Mouse (Mus musculus): Measurements from ENCODE around the gene Serpinb6b. TPM values are rescaled to one million over a fixed set of nuclear protein-coding genes. Genes with fewer than 3 reads are reported as not detected.

Serpinb6b gene
- total RNA-seq, 1 experiment: 2.5 TPM

- no peaks in the 10 kb centered on the region for H3K9me3 ChIP-seq (ENCODE audit: control insufficient read depth, insufficient read depth, low read depth, low read length)
- no peak overlapping the region for H3K9ac ChIP-seq (ENCODE audit: insufficient read depth, low read depth, low read length, poor library complexity, severe bottlenecking)
- TF ChIP-seq HCFC1 (IDR thresholded peaks at IDR 0.05; ENCODE audit: borderline replicate concordance, insufficient read depth, low read length) (no peak), ZNF384 (IDR thresholded peaks at IDR 0.05; ENCODE audit: low read depth, low read length) (no peak), CHD2 (IDR thresholded peaks at IDR 0.05; ENCODE audit: low read depth, low read length) (no peak), ZC3H11A (IDR thresholded peaks at IDR 0.05; ENCODE audit: borderline replicate concordance, low read depth, low read length) (no peak), MAFK (IDR thresholded peaks at IDR 0.05; ENCODE audit: insufficient read depth, low read depth, low read length) (no peak)
- H3K4me3 ChIP-seq (ENCODE audit: insufficient read depth in 1 of 2, low read depth in 1 of 2, low read length in 2 of 2, poor library complexity in 1 of 2, severe bottlenecking in 1 of 2): no peak overlapping the region
- H3K36me3 ChIP-seq (ENCODE audit: control insufficient read depth, insufficient read depth, low read length, poor library complexity, severe bottlenecking): no peaks in the 10 kb centered on the region
- no peaks in the 10 kb centered on the region for H3K4me1 ChIP-seq (ENCODE audit: control insufficient read depth in 2 of 2, insufficient read depth in 2 of 2, low read length in 2 of 2, poor library complexity in 1 of 2)
- in situ Hi-C loops (cut with MboI; ENCODE audit: low sequenced_read_pairs in 2 of 2, unreplicated experiment in 2 of 2): no loop called here
- H3K27ac ChIP-seq (ENCODE audit: insufficient read depth, low read depth, low read length, poor library complexity, severe bottlenecking): no peak overlapping the region
- no peak for DNase-seq (ENCODE audit: low read depth, low spot score)
These were observed 2.2 kb downstream of the Serpinb6b start for GRCm38 (mm10) chr13:32967233-32967632.

DNA sequence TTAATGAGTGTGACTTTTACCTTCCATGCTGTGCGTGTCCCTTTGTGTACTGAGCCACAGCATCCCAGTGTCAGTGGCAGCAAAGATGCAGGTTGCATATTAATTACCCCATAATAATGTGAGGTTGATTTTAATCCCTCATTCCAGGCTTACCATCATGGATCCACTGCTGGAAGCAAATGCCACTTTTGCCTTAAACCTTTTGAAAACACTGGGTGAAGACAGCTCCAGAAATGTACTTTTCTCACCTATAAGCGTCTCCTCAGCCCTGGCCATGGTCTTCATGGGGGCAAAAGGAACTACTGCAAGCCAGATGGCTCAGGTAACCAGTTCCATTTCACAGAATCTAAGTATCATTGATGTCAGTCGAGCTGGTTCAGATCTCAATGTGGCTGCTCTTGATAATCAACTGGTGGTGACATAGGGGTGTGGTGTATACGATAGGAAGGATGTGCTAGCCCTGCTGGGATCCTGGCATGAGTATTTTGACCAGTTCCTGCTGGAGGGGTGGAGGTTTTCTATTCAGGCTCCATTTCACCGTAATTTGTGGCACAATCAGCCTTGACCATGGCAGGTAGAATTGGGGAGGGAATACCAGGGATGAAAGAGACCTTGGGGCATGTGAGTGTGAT lies 3.5 kb downstream of the Serpinb6b start:
- no peak for DNase-seq (ENCODE audit: low read depth, low spot score)
- in situ Hi-C loops (cut with MboI; ENCODE audit: low sequenced_read_pairs in 2 of 2, unreplicated experiment in 2 of 2): no loop called here
- Histone ChIP-seq H3K4me3 (ENCODE audit: insufficient read depth in 1 of 2, low read depth in 1 of 2, low read length in 2 of 2, poor library complexity in 1 of 2, severe bottlenecking in 1 of 2) (no peak overlapping the region), H3K9me3 (ENCODE audit: control insufficient read depth, insufficient read depth, low read depth, low read length) (no peaks in the 10 kb centered on the region), H3K4me1 (ENCODE audit: control insufficient read depth in 2 of 2, insufficient read depth in 2 of 2, low read length in 2 of 2, poor library complexity in 1 of 2) (no peaks in the 10 kb centered on the region), H3K36me3 (ENCODE audit: control insufficient read depth, insufficient read depth, low read length, poor library complexity, severe bottlenecking) (no peaks in the 10 kb centered on the region), H3K27ac (ENCODE audit: insufficient read depth, low read depth, low read length, poor library complexity, severe bottlenecking) (no peak overlapping the region), H3K9ac (ENCODE audit: insufficient read depth, low read depth, low read length, poor library complexity, severe bottlenecking) (no peak overlapping the region)
- TF ChIP-seq ZC3H11A (IDR thresholded peaks at IDR 0.05; ENCODE audit: borderline replicate concordance, low read depth, low read length) (no peak), HCFC1 (IDR thresholded peaks at IDR 0.05; ENCODE audit: borderline replicate concordance, insufficient read depth, low read length) (no peak), ZNF384 (IDR thresholded peaks at IDR 0.05; ENCODE audit: low read depth, low read length) (no peak), CHD2 (IDR thresholded peaks at IDR 0.05; ENCODE audit: low read depth, low read length) (no peak), MAFK (IDR thresholded peaks at IDR 0.05; ENCODE audit: insufficient read depth, low read depth, low read length) (no peak)

DNA sequence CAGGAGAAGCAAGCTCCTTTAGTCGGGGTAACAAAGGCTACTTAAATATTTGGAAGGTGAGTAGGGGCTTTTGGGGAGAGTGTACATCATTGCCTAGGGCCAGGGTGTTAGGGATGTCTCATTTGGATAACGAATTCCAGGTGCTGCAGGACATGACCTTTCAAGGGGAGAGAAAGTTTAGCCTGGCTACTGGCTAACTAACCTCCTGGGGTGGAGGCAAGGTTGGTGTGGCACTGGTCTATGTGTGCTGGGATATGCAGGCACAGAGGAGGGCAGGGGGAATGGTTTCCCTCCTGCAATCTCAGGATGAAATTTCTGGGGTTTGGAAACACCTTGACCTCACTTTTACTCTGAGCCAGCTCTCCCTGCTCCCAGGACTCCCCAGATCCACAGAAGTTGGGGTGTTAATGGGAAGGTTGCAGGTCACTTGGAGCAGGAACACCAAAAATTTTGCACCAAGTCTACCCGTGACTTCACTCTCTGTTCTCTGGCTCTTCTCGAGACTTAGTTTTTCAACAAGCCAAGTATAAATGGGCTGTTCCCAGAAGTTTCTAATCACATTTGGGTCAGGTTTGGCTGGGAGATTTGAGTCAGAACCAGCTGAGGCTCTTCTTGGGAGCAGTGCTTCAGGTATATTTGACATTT lies 4.1 kb downstream of the Serpinb6b start:
- in situ Hi-C loops (cut with MboI; ENCODE audit: low sequenced_read_pairs in 2 of 2, unreplicated experiment in 2 of 2): no loop called here
- no peak overlapping the region for H3K27ac ChIP-seq (ENCODE audit: insufficient read depth, low read depth, low read length, poor library complexity, severe bottlenecking)
- H3K36me3 ChIP-seq (ENCODE audit: control insufficient read depth, insufficient read depth, low read length, poor library complexity, severe bottlenecking): no peaks in the 10 kb centered on the region
- no peaks in the 10 kb centered on the region for H3K9me3 ChIP-seq (ENCODE audit: control insufficient read depth, insufficient read depth, low read depth, low read length)
- no peaks in the 10 kb centered on the region for H3K4me1 ChIP-seq (ENCODE audit: control insufficient read depth in 2 of 2, insufficient read depth in 2 of 2, low read length in 2 of 2, poor library complexity in 1 of 2)
- DNase-seq (ENCODE audit: low read depth, low spot score): no peak
- H3K4me3 ChIP-seq (ENCODE audit: insufficient read depth in 1 of 2, low read depth in 1 of 2, low read length in 2 of 2, poor library complexity in 1 of 2, severe bottlenecking in 1 of 2): no peak overlapping the region
- TF ChIP-seq ZC3H11A (IDR thresholded peaks at IDR 0.05; ENCODE audit: borderline replicate concordance, low read depth, low read length) (no peak), MAFK (IDR thresholded peaks at IDR 0.05; ENCODE audit: insufficient read depth, low read depth, low read length) (no peak), HCFC1 (IDR thresholded peaks at IDR 0.05; ENCODE audit: borderline replicate concordance, insufficient read depth, low read length) (no peak), CHD2 (IDR thresholded peaks at IDR 0.05; ENCODE audit: low read depth, low read length) (no peak), ZNF384 (IDR thresholded peaks at IDR 0.05; ENCODE audit: low read depth, low read length) (no peak)
- H3K9ac ChIP-seq (ENCODE audit: insufficient read depth, low read depth, low read length, poor library complexity, severe bottlenecking): no peak overlapping the region

- H3K36me3 ChIP-seq (ENCODE audit: control insufficient read depth, insufficient read depth, low read length, poor library complexity, severe bottlenecking): no peaks in the 10 kb centered on the region
- DNase-seq (ENCODE audit: low read depth, low spot score): no peak
- no peak overlapping the region for H3K4me3 ChIP-seq (ENCODE audit: insufficient read depth in 1 of 2, low read depth in 1 of 2, low read length in 2 of 2, poor library complexity in 1 of 2, severe bottlenecking in 1 of 2)
- H3K4me1 ChIP-seq (ENCODE audit: control insufficient read depth in 2 of 2, insufficient read depth in 2 of 2, low read length in 2 of 2, poor library complexity in 1 of 2): no peaks in the 10 kb centered on the region
- TF ChIP-seq HCFC1 (IDR thresholded peaks at IDR 0.05; ENCODE audit: borderline replicate concordance, insufficient read depth, low read length): no peak
- no peak for TF ChIP-seq ZNF384 (IDR thresholded peaks at IDR 0.05; ENCODE audit: low read depth, low read length)
- TF ChIP-seq ZC3H11A (IDR thresholded peaks at IDR 0.05; ENCODE audit: borderline replicate concordance, low read depth, low read length): no peak
- TF ChIP-seq CHD2 (IDR thresholded peaks at IDR 0.05; ENCODE audit: low read depth, low read length): no peak
- TF ChIP-seq MAFK (IDR thresholded peaks at IDR 0.05; ENCODE audit: insufficient read depth, low read depth, low read length): no peak
- in situ Hi-C loops (cut with MboI; ENCODE audit: low sequenced_read_pairs in 2 of 2, unreplicated experiment in 2 of 2): no loop called here
- H3K27ac ChIP-seq (ENCODE audit: insufficient read depth, low read depth, low read length, poor library complexity, severe bottlenecking): no peak overlapping the region
- no peaks in the 10 kb centered on the region for H3K9me3 ChIP-seq (ENCODE audit: control insufficient read depth, insufficient read depth, low read depth, low read length)
- H3K9ac ChIP-seq (ENCODE audit: insufficient read depth, low read depth, low read length, poor library complexity, severe bottlenecking): no peak overlapping the region
These were observed 4.6 kb downstream of the Serpinb6b start for GRCm38 (mm10) chr13:32969641-32970040.

All from ES-E14 (cell line).